Mouse (Mus musculus): ENCODE data around the gene Map7d2. TPM values are rescaled to one million over a fixed set of nuclear protein-coding genes. Genes with fewer than 3 reads are reported as not detected.

Map7d2 gene
- polyA plus RNA-seq, 1 experiment, result 0.14 TPM

DNA sequence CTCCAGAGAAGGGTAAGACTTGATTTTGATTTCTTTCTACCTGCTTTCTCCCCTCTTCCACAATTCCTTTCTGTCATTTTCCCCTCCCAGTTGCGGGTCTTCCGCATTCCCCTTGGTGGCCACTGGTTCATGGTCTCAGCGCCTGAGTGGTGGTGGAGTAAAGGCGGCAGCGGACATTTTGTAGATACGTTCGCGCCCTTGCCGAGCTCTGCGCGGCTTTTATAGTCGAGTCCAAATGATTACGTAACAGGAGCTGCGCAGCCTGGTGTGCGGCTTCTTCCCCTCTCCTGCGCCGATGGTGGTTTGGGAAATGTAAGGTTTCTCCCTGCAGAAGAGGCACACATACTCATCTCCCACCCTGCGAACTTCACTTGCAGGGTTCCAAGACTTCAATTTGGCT is 127.6 kb downstream of the Map7d2 start:
- Histone ChIP-seq H3K27me3 (replicated peaks; ENCODE audit: control insufficient read depth, insufficient read depth, low read length) (no peaks in the 10 kb centered on the region), H3K4me1 (ENCODE audit: control insufficient read depth, insufficient read depth, low read length) (no peaks in the 10 kb centered on the region), H3K36me3 (ENCODE audit: control insufficient read depth, insufficient read depth, low read length) (no peaks in the 10 kb centered on the region), H3K27ac (ENCODE audit: insufficient read depth, low read depth, low read length) (no peak overlapping the region), H3K4me3 (ENCODE audit: insufficient read depth, low read depth, low read length) (no peak overlapping the region)
- no peak for TF ChIP-seq POLR2A (IDR thresholded peaks at IDR 0.05; ENCODE audit: low read depth, low read length)
- no peak for TF ChIP-seq CTCF (conservative IDR thresholded peaks at IDR 0.05; ENCODE audit: insufficient read depth, insufficient read length, low read depth, low read length)
- WGBS, result 98% methylated on average over 18 of the region's 18 CpGs
- no peak for DNase-seq

DNA sequence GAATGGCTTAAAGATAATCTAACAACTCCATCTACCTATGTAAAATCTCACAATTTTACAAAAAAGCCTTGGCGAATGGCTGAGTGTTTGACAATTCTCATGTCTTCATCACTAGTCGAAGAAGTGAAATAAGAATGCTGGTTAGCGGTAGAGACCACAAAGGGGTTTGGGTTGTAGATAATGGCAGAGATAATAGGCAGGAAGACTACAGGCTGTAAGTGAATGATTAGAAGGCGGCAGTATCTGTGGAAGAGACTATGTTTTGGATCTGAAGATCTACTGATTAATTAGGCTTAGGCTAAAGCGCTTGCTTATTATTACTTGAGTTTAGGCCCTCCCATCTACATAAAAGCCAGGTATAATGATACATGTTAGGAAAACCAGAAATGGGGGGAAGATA is 132.7 kb downstream of the Map7d2 start:
- DNase-seq, result no peak
- Histone ChIP-seq H3K4me1 (ENCODE audit: control insufficient read depth, insufficient read depth, low read length) (no peaks in the 10 kb centered on the region), H3K36me3 (ENCODE audit: control insufficient read depth, insufficient read depth, low read length) (no peaks in the 10 kb centered on the region), H3K27me3 (replicated peaks; ENCODE audit: control insufficient read depth, insufficient read depth, low read length) (no peaks in the 10 kb centered on the region), H3K4me3 (ENCODE audit: insufficient read depth, low read depth, low read length) (no peak overlapping the region), H3K27ac (ENCODE audit: insufficient read depth, low read depth, low read length) (no peak overlapping the region)
- 97% methylated on average over 5 of the region's 5 CpGs for WGBS
- TF ChIP-seq POLR2A (IDR thresholded peaks at IDR 0.05; ENCODE audit: low read depth, low read length) (no peak), CTCF (conservative IDR thresholded peaks at IDR 0.05; ENCODE audit: insufficient read depth, insufficient read length, low read depth, low read length) (no peak)

Other genes with a start within 250 kb of the Map7d2 start
- gene Rps6ka3, start 204.3 kb upstream of the Map7d2 start, polyA plus RNA-seq (2012; rRNA removed), result 13.4 and 14.6 TPM in 2 replicates
- 51.8 and 56.2 TPM in 2 replicates for gene Eif1ax, start 42.4 kb upstream of the Map7d2 start, polyA plus RNA-seq (2012; rRNA removed)
- 1.4 and 1.9 TPM in 2 replicates for gene Bclaf3, start 112.1 kb downstream of the Map7d2 start, polyA plus RNA-seq (2012; rRNA removed)
- 6.2 and 9.4 TPM in 2 replicates for gene Sh3kbp1, start 212.7 kb downstream of the Map7d2 start, polyA plus RNA-seq (2012; rRNA removed)

Measured in kidney, adult 2 months (tissue).